Mouse (Mus musculus) spleen, adult 2 months (tissue): ENCODE data around the gene Vrk1. TPM values are rescaled to one million over a fixed set of nuclear protein-coding genes. Genes with fewer than 3 reads are reported as not detected.

Source experiments
- DNase-seq, 2 experiments: peaks; one replicate each; pipeline versions ENCODE4 v3.0.0 to v3.0.0-alpha.2; 2012 to 2021; ENCODE audit warnings: low spot score in 2 of 2, low read depth in 1 of 2
- H3K27ac ChIP-seq: fragments of 200-500 bp; 2 replicates; pipeline ENCODE4 v1.5.1; 2012; ENCODE audit warnings: low read length, inconsistent platforms; ENCODE audit not compliant: insufficient read depth
- H3K27me3 ChIP-seq: fragments of 200-500 bp; 2 replicates; pipeline ENCODE4 v1.6.1; 2012; ENCODE audit warnings: mild to moderate bottlenecking, moderate library complexity, low read length, inconsistent platforms; ENCODE audit not compliant: control insufficient read depth, insufficient read depth
- H3K36me3 ChIP-seq: fragments of 200-500 bp; 2 replicates; pipeline ENCODE4 v1.6.1; 2012; ENCODE audit warnings: mild to moderate bottlenecking, low read length, inconsistent platforms; ENCODE audit not compliant: control insufficient read depth, insufficient read depth
- H3K4me1 ChIP-seq: fragments of 200-500 bp; 2 replicates; pipeline ENCODE4 v1.6.1; 2011; ENCODE audit warnings: inconsistent platforms; ENCODE audit not compliant: control insufficient read depth, insufficient read depth, insufficient read length
- H3K4me3 ChIP-seq: fragments of 200-500 bp; 2 replicates; pipeline ENCODE4 v1.5.1; 2011; ENCODE audit warnings: mild to moderate bottlenecking, inconsistent platforms; ENCODE audit not compliant: insufficient read depth, insufficient read length; ENCODE audit errors: extremely low read depth
- CTCF ChIP-seq: fragments of 200-500 bp; IDR thresholded peaks from 2 replicates; pipeline ENCODE4 v1.5.1; 2011; ENCODE audit warnings: mild to moderate bottlenecking, inconsistent platforms; ENCODE audit not compliant: insufficient read depth, insufficient read length, insufficient replicate concordance; ENCODE audit errors: extremely low read depth
- POLR2A ChIP-seq: fragments of 200-500 bp; IDR thresholded peaks from 2 replicates; pipeline ENCODE4 v1.6.1; 2011; ENCODE audit warnings: low read depth, low read length, inconsistent platforms
- WGBS: fragments of 180-500 bp; shearing (Covaris S2); methylation state at CpG from one replicate; pipeline ENCODE4 v1.1.7; 2018; 5-methylcytosine and 5-hydroxymethylcytosine counted together
- polyA plus RNA-seq: library from polyadenylated mRNA; depleted of rRNA; stranded (reverse); fragments of >200 nt; gene quantifications from 2 replicates; pipeline ENCODE4 v1.2.3, GENCODE M21; 2012

The Vrk1 gene
- polyA plus RNA-seq, 1 experiment = 8.4 TPM

- Histone ChIP-seq H3K27me3 (no peaks in the 10 kb centered on the region), H3K36me3 (peaks cover under 1% of the 10 kb centered on the region; the same call in 1 of the 2 replicates), H3K27ac (no peak overlapping the region), H3K4me1 (no peaks in the 10 kb centered on the region), H3K4me3 (no peak overlapping the region)
- TF ChIP-seq CTCF (no peak), POLR2A (no peak)
- DNase-seq = no peak
- 96% methylated on average over 7 of the region's 7 CpGs for WGBS
Observed at GRCm38 (mm10) chr12:106081748-106082140, 71.7 kb downstream of the Vrk1 start.

DNA sequence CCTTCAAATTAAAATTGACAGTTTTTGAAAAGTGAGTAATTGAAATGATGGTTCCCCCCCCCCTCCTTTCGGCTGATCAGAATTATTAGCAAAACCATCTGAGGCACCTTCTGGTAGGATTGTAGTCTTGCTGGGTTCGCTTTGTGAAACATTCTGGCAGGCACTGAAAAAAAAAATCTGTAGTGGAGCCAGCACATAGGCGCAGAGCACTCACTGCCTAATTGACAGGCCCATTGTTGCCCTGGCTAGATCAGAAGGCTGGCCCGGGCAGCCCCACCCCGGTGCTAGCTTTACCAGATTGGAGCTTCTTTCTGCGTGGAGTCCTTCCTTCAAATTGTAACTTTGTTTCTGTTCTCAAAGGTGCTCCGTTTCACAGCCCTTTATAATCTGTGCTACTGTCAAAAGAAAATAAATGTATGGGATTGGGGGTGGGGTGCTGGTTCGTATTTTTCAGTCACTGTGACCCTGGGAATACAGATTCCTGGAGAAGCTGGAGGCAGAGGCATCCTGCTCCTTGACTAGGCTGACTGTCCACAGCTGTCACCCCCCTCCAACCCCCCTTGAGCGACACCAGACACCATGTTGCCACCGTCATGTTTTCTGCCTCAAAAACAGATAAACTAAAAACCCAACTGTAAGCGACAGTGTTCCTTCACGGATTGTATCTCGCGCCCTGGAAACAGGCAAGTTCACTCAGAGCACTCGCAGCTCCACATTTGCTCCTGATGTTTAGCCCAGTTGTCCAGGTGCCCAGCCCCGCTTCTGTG lies 72.3 kb downstream of the Vrk1 start:
- no peak for DNase-seq
- H3K27ac ChIP-seq = no peak overlapping the region
- H3K36me3 ChIP-seq = no peaks in the 10 kb centered on the region; the same call in 1 of the 2 replicates
- H3K4me1 ChIP-seq = no peaks in the 10 kb centered on the region
- H3K27me3 ChIP-seq = no peaks in the 10 kb centered on the region
- no peak overlapping the region for H3K4me3 ChIP-seq
- whole genome bisulfite sequencing = 88% methylated on average over 16 of the region's 16 CpGs
- TF ChIP-seq CTCF (no peak), POLR2A (no peak)

GRCm38 (mm10) chr12:106082958-106083381 lies 72.9 kb downstream of the Vrk1 start:
- Histone ChIP-seq H3K36me3 (no peaks in the 10 kb centered on the region; the same call in 1 of the 2 replicates), H3K4me1 (no peaks in the 10 kb centered on the region), H3K27me3 (no peaks in the 10 kb centered on the region), H3K27ac (no peak overlapping the region), H3K4me3 (no peak overlapping the region)
- no peak for TF ChIP-seq CTCF
- TF ChIP-seq POLR2A = no peak
- WGBS = 95% methylated on average over 11 of the region's 11 CpGs
- DNase-seq = no peak

GRCm38 (mm10) chr12:106084126-106084525 lies 74.1 kb downstream of the Vrk1 start:
- Histone ChIP-seq H3K4me1 (no peaks in the 10 kb centered on the region), H3K27me3 (no peaks in the 10 kb centered on the region), H3K4me3 (no peak overlapping the region), H3K27ac (no peak overlapping the region), H3K36me3 (no peaks in the 10 kb centered on the region; the same call in 1 of the 2 replicates)
- TF ChIP-seq POLR2A (no peak), CTCF (no peak)
- no peak for DNase-seq
- 93% methylated on average over 12 of the region's 12 CpGs for WGBS

DNA sequence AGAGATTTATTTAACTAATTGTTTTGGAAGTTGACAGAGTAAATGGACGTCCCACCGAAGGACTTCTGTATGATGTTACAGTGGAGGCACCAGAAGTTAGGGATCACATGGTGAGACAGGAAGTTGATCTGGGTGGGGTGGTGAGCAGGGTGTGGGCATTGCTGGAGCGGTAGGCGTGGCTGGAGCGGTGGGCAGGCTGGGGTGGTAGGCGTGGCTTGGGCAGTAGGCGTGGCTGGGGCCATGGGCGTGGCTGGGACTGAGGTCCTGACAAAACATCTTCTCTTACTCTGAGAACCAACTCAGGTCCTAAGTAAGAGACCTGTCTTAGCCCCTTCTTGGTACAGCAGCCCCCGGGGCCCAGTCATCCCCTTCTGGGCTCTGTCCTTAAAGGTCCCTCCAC lies 84.8 kb downstream of the Vrk1 start:
- Histone ChIP-seq H3K36me3 (no peaks in the 10 kb centered on the region), H3K27ac (no peak overlapping the region), H3K4me3 (no peak overlapping the region), H3K27me3 (no peaks in the 10 kb centered on the region), H3K4me1 (no peaks in the 10 kb centered on the region)
- DNase-seq = no peak
- 93% methylated on average over 9 of the region's 9 CpGs for WGBS
- TF ChIP-seq POLR2A = no peak
- no peak for TF ChIP-seq CTCF

DNA sequence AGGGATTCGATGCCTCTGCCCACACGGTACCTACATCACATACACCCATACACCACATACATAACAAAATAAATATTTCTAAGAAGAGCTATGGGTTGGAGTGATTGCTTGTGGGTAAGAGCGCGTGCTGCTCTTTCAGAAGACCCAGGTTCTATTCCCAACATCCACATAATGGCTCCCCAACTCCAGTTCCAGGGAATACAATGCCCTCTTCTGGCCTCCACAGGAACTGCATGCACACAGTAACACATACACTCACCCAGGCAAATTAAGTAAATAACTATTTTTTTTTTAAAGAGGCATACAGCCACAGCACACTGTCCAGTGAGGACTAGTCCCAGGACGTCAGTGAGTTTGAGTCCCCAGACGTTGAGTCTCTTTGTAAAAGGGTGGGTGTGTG lies 92.0 kb downstream of the Vrk1 start:
- Histone ChIP-seq H3K4me1 (no peaks in the 10 kb centered on the region), H3K27me3 (no peaks in the 10 kb centered on the region), H3K27ac (no peak overlapping the region), H3K36me3 (no peaks in the 10 kb centered on the region), H3K4me3 (no peak overlapping the region)
- DNase-seq = no peak
- TF ChIP-seq CTCF = no peak
- TF ChIP-seq POLR2A = no peak
- WGBS = 94% methylated on average over 6 of the region's 6 CpGs

GRCm38 (mm10) chr12:106102726-106103643 lies 93.0 kb downstream of the Vrk1 start:
- TF ChIP-seq POLR2A = no peak
- no peak for TF ChIP-seq CTCF
- no peak overlapping the region for H3K4me3 ChIP-seq
- DNase-seq = no peak
- no peak overlapping the region for H3K27ac ChIP-seq
- 69% methylated on average over 16 of the region's 16 CpGs for WGBS
- H3K36me3 ChIP-seq = no peaks in the 10 kb centered on the region
- H3K27me3 ChIP-seq = no peaks in the 10 kb centered on the region
- no peaks in the 10 kb centered on the region for H3K4me1 ChIP-seq
